Mouse (Mus musculus): ENCODE data around the gene Tcte2. TPM values are rescaled to one million over a fixed set of nuclear protein-coding genes. Genes with fewer than 3 reads are reported as not detected.
"Not testable (repeated sequence)": the region's sequence is repeated elsewhere in the genome, so short reads cannot be mapped to it uniquely, and the experiment has no call there.

Tcte2 gene
- polyA plus RNA-seq, 1 experiment from 2014 or later: 0.23 TPM

DNA sequence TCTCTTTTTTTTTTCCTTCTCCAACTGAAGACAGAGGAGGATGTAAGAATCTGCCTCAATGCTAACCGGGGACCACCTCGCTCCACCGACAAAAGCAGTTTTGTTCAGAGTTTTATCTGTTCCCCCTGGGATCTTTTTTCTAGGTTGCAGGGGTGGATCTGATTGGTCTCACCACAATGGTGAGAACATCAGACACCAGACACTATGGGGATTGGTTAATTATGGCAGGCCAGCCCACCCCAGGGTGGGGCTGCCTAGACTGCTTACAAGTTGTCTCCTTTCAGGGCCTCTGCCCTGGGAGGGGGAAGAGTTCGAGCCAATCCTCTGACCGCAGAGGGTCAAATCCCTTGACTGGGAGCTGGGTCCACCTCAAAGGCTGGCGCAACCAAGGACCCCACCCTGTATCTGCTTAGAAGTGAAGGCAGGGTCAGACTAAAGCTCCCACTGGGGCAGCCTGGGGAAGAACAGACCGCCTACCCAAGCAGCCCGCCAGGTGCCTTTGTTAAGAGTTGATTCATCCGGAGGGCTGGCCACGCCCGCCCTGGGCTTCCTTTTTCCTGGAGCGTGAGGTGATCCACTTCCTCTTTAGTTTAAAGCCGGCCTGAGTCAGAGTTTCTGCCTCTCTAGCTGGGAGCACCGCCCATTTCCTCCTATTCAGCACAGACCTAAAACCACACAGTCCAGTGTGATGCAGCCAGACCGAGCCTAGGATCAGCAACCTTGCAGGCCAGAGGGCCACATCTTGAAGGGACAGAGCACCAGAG, 78.0 kb downstream of the Tcte2 start:
- Histone ChIP-seq H3K9me3 (replicated peaks) (no peaks in the 10 kb centered on the region), H3K27ac (peak overlapping the region; percentile 72), H3K9ac (peak overlapping the region; percentile 51; the same call in 1 of the 2 replicates), H3K27me3 (no peaks in the 10 kb centered on the region), H3K4me1 (replicated peaks) (peaks cover 28% of the 10 kb centered on the region), H3K4me2 (peak overlapping the region; percentile 46), H3K4me3 (replicated peaks) (peak overlapping the region; percentile 23), H3K36me3 (no peaks in the 10 kb centered on the region)
- 8% methylated on average over 15 of the region's 15 CpGs for WGBS (ENCODE audit: insufficient replicate concordance)
- ATAC-seq (ENCODE audit: low read depth) (peak; percentile 82), DNase-seq (peak; percentile 14)

DNA sequence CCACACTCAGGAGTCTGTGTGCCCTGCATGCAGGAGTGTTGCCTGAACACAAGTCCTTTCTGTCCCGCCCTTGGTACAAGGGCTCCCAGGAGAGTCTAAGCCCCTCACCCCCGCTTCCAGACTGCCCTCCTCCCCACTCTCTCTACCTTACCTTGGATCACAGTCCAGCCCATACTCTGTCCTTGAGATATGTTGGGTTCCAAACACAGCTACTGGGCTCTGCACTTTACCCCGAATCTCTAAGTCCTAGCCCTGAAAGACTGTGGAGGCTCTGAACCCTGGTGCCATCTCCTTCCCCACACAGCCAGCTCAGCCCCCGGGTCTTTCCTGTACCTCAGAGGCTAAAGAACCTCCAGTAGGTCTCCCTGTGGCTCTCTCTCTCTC, 78.6 kb downstream of the Tcte2 start:
- peak overlapping the region; percentile 72 for H3K27ac ChIP-seq
- H3K4me2 ChIP-seq: peak overlapping the region; percentile 46
- no peaks in the 10 kb centered on the region for H3K9me3 ChIP-seq (replicated peaks)
- ATAC-seq (ENCODE audit: low read depth): 0 out of 2 replicates have a peak, but pooled peaks have one; percentile 6
- no peaks in the 10 kb centered on the region for H3K36me3 ChIP-seq
- peak overlapping the region; percentile 23 for H3K4me3 ChIP-seq (replicated peaks)
- WGBS (ENCODE audit: insufficient replicate concordance): 14% methylated on average over 4 of the region's 4 CpGs
- peaks cover 28% of the 10 kb centered on the region for H3K4me1 ChIP-seq (replicated peaks)
- H3K27me3 ChIP-seq: no peaks in the 10 kb centered on the region
- DNase-seq: no peak
- peak overlapping the region; percentile 51 for H3K9ac ChIP-seq

DNA sequence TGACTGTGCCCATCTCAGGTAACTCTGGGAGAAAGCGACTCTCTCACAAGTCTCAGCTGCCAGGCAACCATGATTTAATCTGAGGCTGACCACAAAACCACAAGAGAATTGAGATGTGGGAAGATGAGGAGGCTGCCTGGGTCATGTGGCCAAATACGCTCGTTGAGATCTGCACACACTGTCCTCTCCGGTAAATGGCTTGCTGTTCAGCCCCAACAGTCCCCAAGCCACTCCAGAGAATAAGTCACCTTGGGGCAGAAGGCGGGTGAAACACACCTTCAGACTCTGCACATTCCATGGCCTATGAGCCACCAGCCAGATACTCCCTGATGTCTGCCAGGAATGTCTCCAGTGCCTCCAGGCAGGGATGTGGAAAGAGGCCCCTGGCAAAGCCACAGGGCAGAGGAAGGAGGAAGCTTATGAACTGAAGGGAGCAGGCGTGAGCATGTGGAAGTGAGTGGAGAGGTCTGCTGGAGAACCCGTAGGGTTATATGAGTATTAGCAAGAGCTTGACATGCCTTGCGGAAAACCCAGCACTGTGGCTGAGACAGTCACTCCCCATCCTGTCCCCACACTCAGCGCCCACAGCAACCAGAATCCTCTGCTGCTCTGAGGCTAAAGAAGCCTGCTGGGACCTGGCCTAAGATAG, 79.1 kb downstream of the Tcte2 start:
- H3K27ac ChIP-seq: peak overlapping the region; percentile 72
- DNase-seq (no peak), ATAC-seq (ENCODE audit: low read depth) (0 out of 2 replicates have a peak, but pooled peaks have one; percentile 2)
- H3K36me3 ChIP-seq: no peaks in the 10 kb centered on the region
- H3K9me3 ChIP-seq (replicated peaks): no peaks in the 10 kb centered on the region
- H3K9ac ChIP-seq: peak overlapping the region; percentile 51
- no peaks in the 10 kb centered on the region for H3K27me3 ChIP-seq
- H3K4me3 ChIP-seq (replicated peaks): peak overlapping the region; percentile 23
- 18% methylated on average over 9 of the region's 9 CpGs for WGBS (ENCODE audit: insufficient replicate concordance)
- H3K4me1 ChIP-seq (replicated peaks): peaks cover 28% of the 10 kb centered on the region
- peak overlapping the region; percentile 46 for H3K4me2 ChIP-seq

DNA sequence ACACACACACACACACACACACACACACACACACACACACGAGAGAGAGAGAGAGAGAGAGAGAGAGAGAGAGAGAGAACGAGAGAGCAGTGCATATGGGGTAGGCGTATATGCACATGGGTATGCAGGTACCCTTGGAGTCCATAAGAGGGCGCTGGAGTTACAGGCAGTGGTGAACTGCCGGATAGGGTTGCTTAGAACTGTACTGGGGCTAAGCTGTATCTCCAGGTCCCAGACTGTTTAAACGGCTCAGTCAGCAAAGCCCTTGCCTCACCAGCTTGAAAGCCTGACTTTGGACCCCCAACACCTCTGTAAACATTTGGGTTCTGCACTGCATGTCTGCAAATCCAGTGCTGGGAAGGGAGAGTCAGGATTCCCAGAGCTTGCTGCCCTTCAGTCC, 79.9 kb downstream of the Tcte2 start:
- no peak overlapping the region for H3K4me2 ChIP-seq
- 67% methylated on average over 5 of the region's 6 CpGs for WGBS (ENCODE audit: insufficient replicate concordance)
- H3K9me3 ChIP-seq (replicated peaks): no peaks in the 10 kb centered on the region
- no peaks in the 10 kb centered on the region for H3K36me3 ChIP-seq
- peaks cover 28% of the 10 kb centered on the region for H3K4me1 ChIP-seq (replicated peaks)
- DNase-seq: no peak
- H3K27me3 ChIP-seq: no peaks in the 10 kb centered on the region
- no peak overlapping the region for H3K27ac ChIP-seq
- ATAC-seq (ENCODE audit: low read depth): peak; percentile 21; the same call in 1 of the 2 replicates
- no peak overlapping the region for H3K9ac ChIP-seq
- no peak overlapping the region for H3K4me3 ChIP-seq (replicated peaks)

DNA sequence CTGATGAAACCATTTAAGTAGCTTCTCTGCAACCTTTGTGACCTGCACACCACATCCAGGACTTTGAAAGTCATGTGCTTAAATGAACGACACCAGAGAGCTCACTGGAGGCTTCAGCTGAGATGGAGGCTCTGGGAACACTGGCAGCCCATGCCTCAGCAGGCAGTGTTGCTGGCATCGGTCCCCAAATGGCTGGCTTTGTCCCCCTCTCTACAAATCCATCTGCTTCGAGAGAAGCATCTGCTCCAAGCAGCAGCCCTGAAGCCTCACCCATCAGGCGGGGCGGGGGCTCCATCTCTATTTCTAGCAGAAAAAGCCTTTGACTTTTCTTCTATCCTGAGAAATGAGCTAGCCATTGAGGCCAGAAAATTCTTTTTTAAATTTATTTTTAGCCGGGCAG, 80.5 kb downstream of the Tcte2 start:
- WGBS (ENCODE audit: insufficient replicate concordance): 70% methylated on average over 6 of the region's 6 CpGs
- H3K27me3 ChIP-seq: no peaks in the 10 kb centered on the region
- no peaks in the 10 kb centered on the region for H3K9me3 ChIP-seq (replicated peaks)
- H3K4me1 ChIP-seq (replicated peaks): peaks cover 28% of the 10 kb centered on the region
- no peaks in the 10 kb centered on the region for H3K36me3 ChIP-seq
- no peak overlapping the region for H3K4me3 ChIP-seq (replicated peaks)
- no peak overlapping the region for H3K4me2 ChIP-seq
- ATAC-seq (ENCODE audit: low read depth) (no peak), DNase-seq (no peak)
- H3K27ac ChIP-seq: no peak overlapping the region
- H3K9ac ChIP-seq: no peak overlapping the region

DNA sequence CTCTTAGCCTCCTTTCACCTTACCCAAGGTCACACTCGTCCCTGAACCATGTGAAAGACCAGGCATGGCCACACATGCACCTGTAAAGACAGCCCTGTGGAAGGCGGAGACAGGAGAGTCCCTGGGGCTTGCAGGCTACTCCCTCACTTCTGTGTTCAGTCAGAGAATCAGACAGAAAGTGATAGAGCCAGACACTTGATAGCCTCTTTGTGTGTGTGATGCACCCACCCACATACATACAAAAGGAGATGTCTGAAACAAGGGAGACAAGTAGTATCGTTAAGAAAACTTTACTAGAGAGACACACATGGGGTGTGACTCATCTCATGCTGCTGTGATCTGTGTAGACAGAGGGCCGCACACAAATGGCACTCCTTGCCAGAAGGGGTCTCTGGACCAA, 81.3 kb downstream of the Tcte2 start:
- no peak overlapping the region for H3K27ac ChIP-seq
- no peak overlapping the region for H3K4me3 ChIP-seq (replicated peaks)
- H3K4me1 ChIP-seq (replicated peaks): peaks cover 30% of the 10 kb centered on the region
- no peak for ATAC-seq (ENCODE audit: low read depth)
- no peak overlapping the region for H3K9ac ChIP-seq
- WGBS (ENCODE audit: insufficient replicate concordance): 51% methylated on average over 4 of the region's 4 CpGs
- H3K27me3 ChIP-seq: no peaks in the 10 kb centered on the region
- H3K4me2 ChIP-seq: no peak overlapping the region
- DNase-seq: no peak
- H3K36me3 ChIP-seq: no peaks in the 10 kb centered on the region
- no peaks in the 10 kb centered on the region for H3K9me3 ChIP-seq (replicated peaks)

DNA sequence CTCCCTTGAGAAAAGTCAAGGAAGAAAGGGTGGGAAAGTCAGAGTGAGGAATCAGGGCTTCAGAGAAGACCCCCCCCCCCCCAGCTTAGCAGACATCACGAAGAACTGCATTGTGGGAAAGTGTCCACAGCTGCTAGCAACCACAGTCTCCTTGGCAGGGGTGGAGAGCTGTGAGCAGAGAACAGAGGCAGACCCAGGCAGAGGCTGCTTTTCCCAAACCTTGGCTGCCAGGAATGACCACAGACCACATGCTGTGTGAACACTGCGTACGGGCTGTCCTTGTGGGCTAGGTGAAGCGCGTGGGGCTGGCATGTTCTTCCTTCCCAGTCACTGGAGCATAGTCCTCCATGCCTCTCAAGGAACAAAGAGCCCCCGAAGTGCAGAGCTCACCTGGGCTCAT, 81.9 kb downstream of the Tcte2 start:
- Histone ChIP-seq H3K9ac (no peak overlapping the region), H3K4me1 (replicated peaks) (peaks cover 29% of the 10 kb centered on the region), H3K36me3 (no peaks in the 10 kb centered on the region), H3K9me3 (replicated peaks) (no peaks in the 10 kb centered on the region), H3K27ac (no peak overlapping the region), H3K27me3 (no peaks in the 10 kb centered on the region), H3K4me3 (replicated peaks) (no peak overlapping the region), H3K4me2 (no peak overlapping the region)
- WGBS (ENCODE audit: insufficient replicate concordance): 70% methylated on average over 6 of the region's 6 CpGs
- ATAC-seq (ENCODE audit: low read depth) (no peak), DNase-seq (no peak)

DNA sequence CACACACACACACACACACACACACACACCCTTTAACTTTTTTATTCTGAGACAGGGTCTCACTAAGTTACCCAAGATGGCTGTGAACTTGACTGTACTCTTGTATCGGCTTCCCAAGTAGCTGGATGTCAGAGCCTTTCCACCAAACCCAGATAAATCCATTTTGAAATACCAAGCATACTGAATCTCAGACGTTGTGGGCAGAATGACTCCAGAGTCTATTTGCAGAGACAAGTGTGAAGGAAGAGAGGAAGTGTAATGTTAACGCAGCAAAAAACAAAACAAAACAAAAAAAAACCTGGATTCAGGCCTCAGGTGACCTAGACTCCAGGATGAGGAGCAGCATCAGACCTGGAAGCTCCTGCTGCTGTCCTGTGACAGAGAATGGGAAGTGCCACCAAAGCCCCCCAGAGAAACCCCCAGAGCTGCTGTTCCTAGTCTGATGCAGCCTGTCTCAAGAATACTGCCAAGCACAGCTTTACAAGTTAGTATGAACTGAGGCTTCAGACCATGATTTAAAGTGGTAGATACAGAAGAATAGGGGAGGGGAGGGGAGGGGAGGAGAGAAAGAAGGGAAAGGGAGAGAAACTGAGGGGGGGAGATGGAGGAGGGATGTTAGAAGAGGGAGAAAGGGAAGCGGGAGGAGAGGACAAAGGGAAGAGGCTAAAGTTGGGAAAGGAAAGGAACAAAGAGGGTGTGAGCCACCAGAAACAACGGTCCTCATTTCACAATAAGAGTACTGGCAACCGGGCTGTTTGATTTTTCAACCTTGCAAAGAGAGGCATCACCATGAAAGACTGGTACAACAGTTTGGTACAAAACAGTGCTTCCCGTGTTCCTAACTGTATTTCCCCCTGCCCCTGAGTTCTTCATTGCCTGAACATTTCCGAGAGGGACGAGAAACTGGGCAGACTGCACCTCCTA, 84.1 kb downstream of the Tcte2 start:
- no peak overlapping the region for H3K9ac ChIP-seq
- 29% methylated on average over 9 of the region's 9 CpGs for WGBS (ENCODE audit: insufficient replicate concordance)
- H3K36me3 ChIP-seq: no peaks in the 10 kb centered on the region
- H3K4me3 ChIP-seq (replicated peaks): no peak overlapping the region
- DNase-seq (no peak), ATAC-seq (ENCODE audit: low read depth) (no peak)
- no peak overlapping the region for H3K4me2 ChIP-seq
- H3K27me3 ChIP-seq: no peaks in the 10 kb centered on the region
- H3K4me1 ChIP-seq (replicated peaks): peaks cover 7% of the 10 kb centered on the region
- no peak overlapping the region for H3K27ac ChIP-seq
- no peaks in the 10 kb centered on the region for H3K9me3 ChIP-seq (replicated peaks)

DNA sequence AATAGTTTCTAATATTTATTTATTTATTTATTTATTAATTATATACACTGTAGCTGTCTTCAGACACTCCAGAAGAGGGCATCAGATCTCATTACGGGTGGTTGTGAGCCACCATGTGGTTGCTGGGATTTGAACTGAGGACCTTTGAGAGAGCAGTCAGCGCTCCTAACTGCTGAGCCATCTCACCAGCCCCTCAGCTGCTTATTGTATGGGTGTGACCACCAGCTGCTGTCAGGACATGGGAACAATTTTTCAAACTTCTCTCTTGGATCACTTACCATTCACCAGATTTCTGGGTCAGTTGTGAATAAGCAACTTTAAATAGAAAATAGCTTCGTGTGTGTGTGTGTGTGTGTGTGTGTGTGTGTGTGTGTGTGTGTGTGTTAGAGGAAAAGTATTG, 85.5 kb downstream of the Tcte2 start:
- not testable (repeated sequence) for H3K9ac ChIP-seq; H3K27me3 ChIP-seq; ATAC-seq (ENCODE audit: low read depth); H3K4me2 ChIP-seq; DNase-seq; H3K4me3 ChIP-seq (replicated peaks); H3K36me3 ChIP-seq; H3K9me3 ChIP-seq (replicated peaks); H3K27ac ChIP-seq; H3K4me1 ChIP-seq (replicated peaks)
- 64% methylated on average over 3 of the region's 3 CpGs for WGBS (ENCODE audit: insufficient replicate concordance)

DNA sequence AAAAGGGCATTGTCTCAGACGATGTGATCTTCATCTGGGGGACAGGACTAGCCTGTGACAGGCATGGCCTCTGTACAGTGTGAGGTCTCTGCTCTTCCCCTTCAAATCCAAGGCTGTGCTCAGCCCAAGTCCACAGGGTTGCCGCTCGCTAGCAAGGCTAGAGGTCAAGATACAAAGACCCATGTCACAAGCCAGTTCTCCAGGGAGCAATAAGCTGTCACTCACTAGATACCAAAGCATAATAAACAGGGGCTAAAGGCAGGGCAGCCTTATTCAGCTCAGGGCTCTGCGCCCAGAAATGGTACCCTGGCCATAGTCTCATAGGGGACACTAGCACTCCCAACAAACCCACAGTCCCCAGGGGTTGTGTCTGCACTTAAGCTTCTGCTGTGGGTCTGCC, 86.0 kb downstream of the Tcte2 start:
- H3K27ac ChIP-seq: no peak overlapping the region
- ATAC-seq (ENCODE audit: low read depth): no peak
- no peak overlapping the region for H3K4me2 ChIP-seq
- H3K4me1 ChIP-seq (replicated peaks): peaks cover 2% of the 10 kb centered on the region; the same call in 1 of the 2 replicates
- no peak for DNase-seq
- no peak overlapping the region for H3K9ac ChIP-seq
- WGBS (ENCODE audit: insufficient replicate concordance): 53% methylated on average over 4 of the region's 4 CpGs
- no peak overlapping the region for H3K4me3 ChIP-seq (replicated peaks)
- H3K36me3 ChIP-seq: no peaks in the 10 kb centered on the region
- H3K27me3 ChIP-seq: no peaks in the 10 kb centered on the region
- no peaks in the 10 kb centered on the region for H3K9me3 ChIP-seq (replicated peaks)

DNA sequence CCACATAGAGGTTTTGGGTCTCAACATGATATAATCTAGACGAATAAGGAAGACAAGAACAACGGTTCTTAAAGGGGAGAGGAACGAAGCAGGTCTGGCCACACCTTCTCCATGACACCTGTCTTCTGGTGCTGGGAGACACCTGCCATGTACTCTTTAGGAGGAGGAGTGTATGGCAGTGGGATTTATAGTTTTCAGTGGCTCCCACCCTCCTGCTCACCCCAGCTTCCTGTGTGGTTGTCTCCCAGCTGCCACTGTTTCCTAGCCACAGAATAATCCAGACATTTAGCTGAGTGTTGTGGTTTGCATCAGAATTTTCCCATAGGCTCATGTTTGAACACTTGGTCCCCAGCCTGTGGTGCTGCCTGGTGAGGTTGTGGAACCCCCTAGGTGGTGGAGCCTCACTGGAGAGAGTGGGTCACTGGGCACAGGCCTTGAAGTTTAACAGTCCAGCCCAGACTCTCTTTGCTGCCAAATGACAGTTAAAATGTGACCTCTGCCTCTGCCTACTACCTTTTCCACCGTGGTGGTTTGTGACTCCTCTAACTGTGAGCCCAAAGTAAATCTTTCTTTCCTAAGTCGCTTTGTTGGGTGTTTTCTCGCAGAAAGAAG, 86.8 kb downstream of the Tcte2 start:
- H3K9ac ChIP-seq: no peak overlapping the region
- no peak overlapping the region for H3K27ac ChIP-seq
- ATAC-seq (ENCODE audit: low read depth) (no peak), DNase-seq (no peak)
- no peak overlapping the region for H3K4me3 ChIP-seq (replicated peaks)
- H3K4me1 ChIP-seq (replicated peaks): peaks cover 2% of the 10 kb centered on the region; the same call in 1 of the 2 replicates
- WGBS (ENCODE audit: insufficient replicate concordance): 38% methylated on average over 6 of the region's 6 CpGs
- no peaks in the 10 kb centered on the region for H3K9me3 ChIP-seq (replicated peaks)
- H3K36me3 ChIP-seq: no peaks in the 10 kb centered on the region
- no peaks in the 10 kb centered on the region for H3K27me3 ChIP-seq
- no peak overlapping the region for H3K4me2 ChIP-seq
